Mouse (Mus musculus) hindbrain, postnatal 0 days (tissue): ENCODE measurements around the gene Adam22. TPM values are rescaled to one million over a fixed set of nuclear protein-coding genes. Genes with fewer than 3 reads are reported as not detected.

Experiments used
- ATAC-seq: fragments of 200-750 bp; cut with Nextera tagmentation; 2 replicates; pipeline ENCODE4 v1.8.0; 2017; ENCODE audit warnings: mild to moderate bottlenecking, moderate TSS enrichment, moderate library complexity
- DNase-seq: peaks from one replicate; pipeline ENCODE4 v3.0.0-alpha.2; 2015; ENCODE audit warnings: low spot score
- H3K27ac ChIP-seq: fragments of 300-500 bp; sonication (generic); 2 replicates; pipeline ENCODE4 v1.5.1; 2014; ENCODE audit warnings: mild to moderate bottlenecking
- H3K27me3 ChIP-seq: fragments of 300-500 bp; sonication (generic); 2 replicates; pipeline ENCODE4 v1.6.1; 2014; ENCODE audit warnings: low read length, mixed read lengths; ENCODE audit not compliant: insufficient read depth
- H3K36me3 ChIP-seq: fragments of 300-500 bp; sonication (generic); 2 replicates; pipeline ENCODE4 v1.6.1; 2014; ENCODE audit warnings: low read length, mixed read lengths; ENCODE audit not compliant: insufficient read depth
- H3K4me1 ChIP-seq: fragments of 300-500 bp; sonication (generic); 2 replicates; pipeline ENCODE4 v1.6.1; 2014; ENCODE audit warnings: antibody characterized with exemption, low read length, mixed read lengths; ENCODE audit not compliant: insufficient read depth
- H3K4me2 ChIP-seq: fragments of 300-500 bp; sonication (generic); 2 replicates; pipeline ENCODE4 v1.6.1; 2014; ENCODE audit warnings: low read depth, mild to moderate bottlenecking, low read length, moderate library complexity, mixed read lengths
- H3K4me3 ChIP-seq: fragments of 300-500 bp; sonication (generic); 2 replicates; pipeline ENCODE4 v1.5.1; 2014; ENCODE audit warnings: low read length
- H3K9ac ChIP-seq: fragments of 300-500 bp; sonication (generic); replicated peaks from 2 replicates; pipeline ENCODE4 v1.6.1; 2014; ENCODE audit warnings: mild to moderate bottlenecking, low read length, moderate library complexity, mixed read lengths
- H3K9me3 ChIP-seq: fragments of 300-500 bp; sonication (generic); 2 replicates; pipeline ENCODE4 v1.6.1; 2016; ENCODE audit warnings: low read length, mixed read lengths
- CTCF ChIP-seq: IDR thresholded peaks from 2 replicates; pipeline ENCODE4 v1.5.1; 2016; ENCODE audit warnings: antibody characterized with exemption, control low read depth, low read depth
- WGBS: fragments of 180-500 bp; shearing (Covaris S2); extraction: QIAGEN DNeasy Blood & Tissue Kit; methylation state at CpG from one replicate; pipeline ENCODE4 v1.1.7; 2014; 5-methylcytosine and 5-hydroxymethylcytosine counted together
- polyA plus RNA-seq: library from polyadenylated mRNA; unstranded; fragments of >200 nt; fragmentation: Nextera tagmentation; extraction: Ambion mirVana; gene quantifications from 2 replicates; pipeline ENCODE4 v1.2.1, GENCODE M21; 2015
- total RNA-seq: library from RNA; depleted of rRNA; stranded (reverse); fragments of >200 nt; gene quantifications from 2 replicates; pipeline ENCODE4 v1.2.3, GENCODE M21; 2014

The Adam22 gene
- total and polyA plus RNA-seq, 2 experiments from 2014 or later: 46.2 to 81.7 TPM

- ATAC-seq: no peak
- DNase-seq: no peak
- 82% methylated on average over 4 of the region's 4 CpGs for WGBS
- no peaks in the 10 kb centered on the region for H3K4me1 ChIP-seq
- no peak overlapping the region for H3K9ac ChIP-seq
- H3K4me3 ChIP-seq: no peak overlapping the region
- no peaks in the 10 kb centered on the region for H3K9me3 ChIP-seq
- no peak overlapping the region for H3K27ac ChIP-seq
- no peak overlapping the region for H3K4me2 ChIP-seq
- TF ChIP-seq CTCF: no peak
- H3K27me3 ChIP-seq: no peaks in the 10 kb centered on the region
- H3K36me3 ChIP-seq: 0 out of 2 replicates have a peak, but pooled peaks cover 4% of the 10 kb centered on the region
These were observed 40.2 kb downstream of the Adam22 start for GRCm38 (mm10) chr5:8327645-8328269.

GRCm38 (mm10) chr5:8326671-8327070 is 41.3 kb downstream of the Adam22 start:
- H3K27ac ChIP-seq: no peak overlapping the region
- H3K9me3 ChIP-seq: no peaks in the 10 kb centered on the region
- no peaks in the 10 kb centered on the region for H3K4me1 ChIP-seq
- 0 out of 2 replicates have a peak, but pooled peaks cover 4% of the 10 kb centered on the region for H3K36me3 ChIP-seq
- no peak for TF ChIP-seq CTCF
- H3K4me2 ChIP-seq: no peak overlapping the region
- no peak for DNase-seq
- WGBS: 89% methylated on average over 5 of the region's 5 CpGs
- ATAC-seq: no peak
- no peak overlapping the region for H3K9ac ChIP-seq
- H3K4me3 ChIP-seq: no peak overlapping the region
- no peaks in the 10 kb centered on the region for H3K27me3 ChIP-seq

- H3K27ac ChIP-seq: no peak overlapping the region
- H3K36me3 ChIP-seq: no peaks in the 10 kb centered on the region
- H3K9ac ChIP-seq: no peak overlapping the region
- H3K27me3 ChIP-seq: no peaks in the 10 kb centered on the region
- H3K4me2 ChIP-seq: no peak overlapping the region
- no peaks in the 10 kb centered on the region for H3K9me3 ChIP-seq
- H3K4me1 ChIP-seq: no peaks in the 10 kb centered on the region
- no peak for TF ChIP-seq CTCF
- 96% methylated on average over 2 of the region's 2 CpGs for WGBS
- no peak for DNase-seq
- ATAC-seq: no peak
- no peak overlapping the region for H3K4me3 ChIP-seq
These were observed 55.6 kb downstream of the Adam22 start for GRCm38 (mm10) chr5:8312324-8312723.

- DNase-seq (no peak), ATAC-seq (no peak)
- Histone ChIP-seq H3K36me3 (no peaks in the 10 kb centered on the region), H3K27me3 (no peaks in the 10 kb centered on the region), H3K9me3 (no peaks in the 10 kb centered on the region), H3K4me3 (no peak overlapping the region), H3K4me2 (no peak overlapping the region), H3K4me1 (no peaks in the 10 kb centered on the region), H3K9ac (no peak overlapping the region), H3K27ac (0 out of 2 replicates have a peak overlapping the region, but pooled peaks have one; percentile 8)
- 74% methylated on average over 4 of the region's 4 CpGs for WGBS
- no peak for TF ChIP-seq CTCF
These were observed 57.1 kb downstream of the Adam22 start for GRCm38 (mm10) chr5:8310907-8311306.

- H3K9me3 ChIP-seq: no peaks in the 10 kb centered on the region
- H3K27me3 ChIP-seq: no peaks in the 10 kb centered on the region
- no peaks in the 10 kb centered on the region; the same call in 1 of the 2 replicates for H3K4me1 ChIP-seq
- no peak overlapping the region; the same call in 1 of the 2 replicates for H3K4me2 ChIP-seq
- H3K36me3 ChIP-seq: no peaks in the 10 kb centered on the region
- H3K4me3 ChIP-seq: no peak overlapping the region
- no peak overlapping the region for H3K27ac ChIP-seq
- peak; percentile 42 for DNase-seq
- no peak overlapping the region for H3K9ac ChIP-seq
- 40% methylated on average over 10 of the region's 10 CpGs for WGBS
- ATAC-seq: peak; percentile 73
- TF ChIP-seq CTCF: no peak
These were observed 70.1 kb downstream of the Adam22 start for GRCm38 (mm10) chr5:8297719-8298419.

GRCm38 (mm10) chr5:8293287-8293686 is 74.7 kb downstream of the Adam22 start:
- Histone ChIP-seq H3K36me3 (no peaks in the 10 kb centered on the region), H3K27ac (no peak overlapping the region), H3K9me3 (no peaks in the 10 kb centered on the region), H3K4me3 (no peak overlapping the region), H3K9ac (no peak overlapping the region), H3K27me3 (no peaks in the 10 kb centered on the region), H3K4me1 (no peaks in the 10 kb centered on the region; the same call in 1 of the 2 replicates), H3K4me2 (no peak overlapping the region)
- 17% methylated on average over 1 of the region's 1 CpGs for WGBS
- no peak for TF ChIP-seq CTCF
- no peak for DNase-seq
- ATAC-seq: no peak

GRCm38 (mm10) chr5:8291496-8291895 is 76.5 kb downstream of the Adam22 start:
- Histone ChIP-seq H3K36me3 (no peaks in the 10 kb centered on the region), H3K9me3 (no peaks in the 10 kb centered on the region), H3K4me1 (no peaks in the 10 kb centered on the region), H3K9ac (no peak overlapping the region), H3K27me3 (no peaks in the 10 kb centered on the region), H3K27ac (no peak overlapping the region), H3K4me3 (no peak overlapping the region), H3K4me2 (no peak overlapping the region)
- 81% methylated on average over 1 of the region's 1 CpGs for WGBS
- no peak for TF ChIP-seq CTCF
- no peak for ATAC-seq
- no peak for DNase-seq
